Mouse (Mus musculus) liver, adult (tissue): ENCODE measurements around the gene Trnt1.

Source experiments
- GATA4 ChIP-seq: IDR thresholded peaks from 2 replicates; pipeline ENCODE4 v1.6.1; 2014; ENCODE audit warnings: mild to moderate bottlenecking, low read length; ENCODE audit not compliant: insufficient replicate concordance

Trnt1 gene

DNA sequence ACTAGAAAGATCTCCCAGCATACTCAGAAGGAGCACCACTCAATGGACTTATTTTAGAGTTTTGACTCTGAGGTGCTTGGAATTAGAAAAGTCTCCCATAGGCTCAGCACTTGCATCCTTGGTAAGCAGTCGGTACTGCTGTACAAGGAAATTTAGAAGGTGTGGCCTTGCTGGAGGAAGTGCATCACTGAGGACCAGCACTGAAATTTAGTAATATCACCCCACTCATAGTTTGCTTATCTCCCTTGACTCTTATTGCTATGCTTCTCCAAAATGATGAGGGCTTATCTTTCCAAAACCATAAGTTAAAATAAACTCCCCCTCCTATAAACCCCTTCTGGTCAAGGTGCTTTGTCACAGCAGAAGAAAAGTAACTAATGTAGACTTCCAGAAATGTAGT is 7.4 kb upstream of the Trnt1 start:
- TF ChIP-seq GATA4: no peak

DNA sequence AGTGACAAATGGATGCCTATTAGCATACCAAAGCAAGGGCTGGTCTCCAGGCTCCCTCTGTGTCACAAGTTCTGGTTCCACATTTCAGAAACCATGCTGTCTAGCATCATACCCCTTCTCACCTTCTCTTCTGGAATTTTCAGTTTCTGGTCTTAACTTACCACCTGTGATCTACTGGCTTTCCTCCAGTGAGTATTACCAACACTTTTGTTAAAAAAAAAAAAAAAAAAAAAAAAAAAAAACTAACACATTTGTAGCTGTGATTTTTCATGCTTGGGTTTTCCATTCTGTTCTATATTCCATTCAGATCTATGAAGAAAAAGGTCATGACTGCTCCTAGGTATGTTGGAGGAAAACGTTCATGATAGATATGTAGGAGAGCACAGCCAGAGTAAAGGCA is 3.0 kb upstream of the Trnt1 start:
- no peak for TF ChIP-seq GATA4

DNA sequence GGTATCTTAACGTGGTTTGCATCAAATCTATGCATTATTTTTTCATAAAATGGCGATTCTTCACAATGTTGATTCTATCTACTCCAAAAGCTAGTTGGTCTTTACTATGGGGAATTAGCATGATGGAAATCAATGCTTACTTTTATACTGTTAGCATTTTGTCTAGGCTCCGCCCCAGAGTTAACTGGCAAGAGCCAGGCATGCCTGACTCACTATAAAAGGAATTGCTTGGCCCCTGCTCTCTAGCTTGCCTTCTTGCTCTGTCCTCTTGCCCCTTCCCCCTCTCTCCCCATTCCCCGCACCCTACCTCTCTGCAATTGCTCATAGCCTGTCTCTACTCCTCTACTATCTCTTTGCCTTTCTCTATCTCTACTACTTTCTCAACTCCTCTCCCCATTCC is 2.1 kb upstream of the Trnt1 start:
- no peak for TF ChIP-seq GATA4

DNA sequence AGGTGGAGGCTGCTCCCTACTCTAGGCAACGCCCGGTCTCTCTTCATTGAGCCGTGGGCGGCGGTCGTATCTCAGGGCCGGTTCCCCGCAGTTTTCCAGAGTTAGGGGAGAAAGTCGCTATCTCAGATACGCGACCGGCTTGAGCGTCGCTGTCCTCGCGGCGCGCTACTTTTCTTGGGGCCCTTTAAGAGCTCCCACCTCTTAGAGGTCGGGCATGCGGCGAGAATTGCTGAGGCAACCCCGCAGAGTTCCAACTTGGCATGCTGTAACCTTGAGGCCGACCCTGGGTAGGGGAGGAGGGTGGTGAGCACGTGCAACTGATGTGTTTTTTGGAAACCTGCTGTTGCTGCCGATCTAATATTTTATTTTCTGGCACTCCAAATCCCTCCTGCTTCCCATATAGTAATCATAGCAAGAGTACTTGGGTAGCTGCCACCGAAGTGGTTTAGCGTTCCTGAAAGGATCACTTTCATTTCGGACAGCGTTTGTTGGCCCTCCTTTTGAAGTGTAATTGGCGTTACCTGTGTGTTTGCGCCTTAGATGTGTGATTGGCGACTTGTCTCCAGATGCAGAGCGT is 458 bp downstream of the Trnt1 start:
- TF ChIP-seq GATA4: no peak

DNA sequence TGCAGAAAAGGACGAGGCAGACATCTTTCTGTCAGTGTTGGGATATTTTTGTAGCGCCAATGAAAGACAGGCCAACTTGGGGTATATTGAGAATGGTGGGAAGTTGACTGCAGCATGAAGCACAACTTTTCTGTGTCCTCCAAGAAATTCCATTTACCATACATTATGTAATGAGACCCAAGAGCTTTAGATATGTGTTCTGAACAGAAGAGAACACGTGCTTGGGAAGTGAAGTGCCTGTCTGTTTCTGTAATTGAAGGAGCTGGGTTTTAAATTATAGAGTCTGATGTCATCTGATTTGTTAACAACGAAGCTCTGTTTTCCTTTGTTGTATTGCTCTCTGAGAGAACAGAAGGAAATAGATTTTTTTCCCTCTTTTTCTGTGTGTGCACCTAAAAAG is 1.1 kb downstream of the Trnt1 start:
- no peak for TF ChIP-seq GATA4

DNA sequence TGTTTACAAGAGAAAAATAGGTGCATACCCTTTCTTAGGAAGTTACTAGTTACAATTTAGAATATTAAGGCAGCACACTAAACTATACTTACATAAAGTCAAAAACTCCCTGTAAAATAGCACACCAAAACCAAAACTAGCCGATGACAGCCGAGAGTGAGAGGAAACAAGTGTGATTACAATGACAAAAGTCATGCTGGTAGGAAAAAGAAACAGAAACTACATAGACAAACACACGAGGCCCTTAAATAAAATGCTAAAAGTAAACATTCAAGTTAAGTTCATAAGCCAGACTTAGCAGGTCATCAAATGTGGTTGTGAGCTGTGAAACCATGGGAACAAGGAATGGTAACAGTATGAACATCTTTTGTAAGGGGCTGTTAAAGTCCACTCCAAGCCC is 18.2 kb downstream of the Trnt1 start:
- no peak for TF ChIP-seq GATA4

DNA sequence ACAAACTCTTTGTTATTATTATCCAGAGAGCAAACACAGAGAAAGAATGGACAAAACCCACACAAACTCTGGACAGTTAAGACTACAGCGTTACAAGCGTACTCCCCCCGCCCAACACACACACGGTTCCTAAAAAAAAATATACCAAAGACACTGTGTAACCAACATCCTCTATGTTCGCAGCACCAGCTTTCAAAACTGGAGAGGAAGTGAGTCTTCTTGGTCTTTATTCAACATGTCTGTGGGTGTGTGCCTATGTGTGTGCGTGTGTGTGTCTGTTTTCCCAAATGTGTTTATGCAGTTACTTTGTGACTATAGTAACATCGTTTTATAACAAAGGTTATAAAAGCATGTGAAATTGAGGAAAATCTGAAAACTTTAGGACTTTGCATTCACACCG is 22.5 kb downstream of the Trnt1 start:
- no peak for TF ChIP-seq GATA4

DNA sequence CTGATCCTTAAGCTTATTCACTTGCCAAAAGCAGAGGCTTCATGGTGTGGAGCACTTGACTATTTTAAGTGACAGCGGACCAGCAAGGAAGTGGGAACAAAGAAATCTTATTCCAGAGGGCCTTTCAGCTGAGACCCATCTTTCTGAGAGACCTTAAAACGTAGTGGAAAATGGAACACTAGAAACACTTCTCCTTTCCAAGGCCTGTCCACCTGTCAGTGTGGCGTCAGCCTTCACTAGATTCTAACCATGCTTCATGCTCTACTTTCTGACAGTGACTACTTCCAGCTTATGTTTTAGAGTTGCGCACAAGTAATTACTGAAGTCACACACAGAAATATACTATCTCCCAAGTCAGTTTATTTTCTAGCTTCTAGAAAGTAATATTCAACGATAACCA is 23.6 kb downstream of the Trnt1 start:
- no peak for TF ChIP-seq GATA4

DNA sequence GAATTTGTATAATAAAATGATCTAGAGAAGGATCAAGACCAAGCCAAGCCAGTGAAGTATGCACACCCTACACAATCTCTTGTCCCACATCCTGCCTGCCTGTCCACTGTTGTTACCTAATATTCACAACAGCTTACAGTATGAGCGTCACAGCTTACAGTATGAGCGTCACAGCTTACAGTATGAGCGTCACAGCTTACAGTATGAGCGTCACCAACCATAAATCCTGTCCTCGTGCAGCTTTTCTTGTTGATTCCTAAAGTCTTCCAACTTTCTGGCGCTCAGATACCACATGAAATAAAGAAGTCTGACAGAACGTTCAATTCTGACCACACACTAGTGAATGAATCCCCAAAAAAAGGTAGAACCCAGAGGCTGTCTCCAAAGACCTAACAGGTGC is 24.2 kb downstream of the Trnt1 start:
- no peak for TF ChIP-seq GATA4

DNA sequence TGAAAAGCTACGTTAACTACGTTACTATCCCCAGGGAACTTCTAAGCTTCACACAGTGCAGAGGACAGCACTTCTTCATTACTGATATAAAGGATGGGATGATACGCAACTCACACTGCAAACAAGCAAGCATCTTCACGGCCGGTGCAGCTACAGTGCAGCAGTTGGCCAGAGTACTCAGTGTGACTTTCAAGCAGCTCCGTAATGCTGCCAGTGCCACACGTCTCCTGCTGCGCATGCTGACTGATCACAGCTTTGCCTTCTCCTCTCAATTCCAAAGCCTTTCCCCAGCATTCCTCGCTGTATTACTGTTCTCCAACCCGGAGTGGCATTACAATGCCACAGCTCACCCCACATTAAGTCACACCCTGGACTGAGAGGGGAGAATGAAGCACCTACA is 24.7 kb downstream of the Trnt1 start:
- TF ChIP-seq GATA4: no peak

DNA sequence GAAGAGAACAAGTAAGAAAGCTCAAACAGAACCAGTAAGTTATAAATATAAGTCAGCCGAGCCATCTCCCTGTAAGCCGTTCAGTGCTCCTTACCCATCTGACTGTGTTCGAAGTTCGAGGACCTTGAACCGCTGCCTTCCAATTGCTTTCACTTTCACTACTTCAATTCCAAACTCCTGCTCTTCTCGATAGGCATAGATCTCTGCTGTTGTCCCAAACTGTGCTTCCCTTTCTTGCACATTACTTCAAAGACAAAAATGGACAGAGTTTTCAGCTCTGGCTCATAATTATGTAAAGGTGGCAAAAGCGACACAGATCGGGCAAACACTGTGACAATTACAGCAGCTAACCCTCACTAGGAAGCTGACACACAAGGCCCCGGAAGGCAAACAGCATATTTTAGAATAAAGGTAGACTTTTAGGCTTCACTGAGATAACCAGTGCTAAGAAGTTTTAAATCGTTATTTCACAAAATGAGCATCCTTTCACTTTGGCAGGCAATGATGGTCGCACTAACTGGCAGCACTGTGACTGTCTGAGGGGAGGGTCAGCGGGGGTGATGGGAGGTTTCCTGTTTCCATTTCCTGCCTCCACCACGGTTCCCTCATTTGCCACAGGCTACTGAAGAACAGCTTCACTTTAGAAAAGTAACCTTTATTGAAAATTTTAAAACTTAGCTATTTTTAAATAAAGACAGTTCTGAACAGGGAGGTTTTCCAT is 25.3 kb downstream of the Trnt1 start:
- TF ChIP-seq GATA4: no peak

DNA sequence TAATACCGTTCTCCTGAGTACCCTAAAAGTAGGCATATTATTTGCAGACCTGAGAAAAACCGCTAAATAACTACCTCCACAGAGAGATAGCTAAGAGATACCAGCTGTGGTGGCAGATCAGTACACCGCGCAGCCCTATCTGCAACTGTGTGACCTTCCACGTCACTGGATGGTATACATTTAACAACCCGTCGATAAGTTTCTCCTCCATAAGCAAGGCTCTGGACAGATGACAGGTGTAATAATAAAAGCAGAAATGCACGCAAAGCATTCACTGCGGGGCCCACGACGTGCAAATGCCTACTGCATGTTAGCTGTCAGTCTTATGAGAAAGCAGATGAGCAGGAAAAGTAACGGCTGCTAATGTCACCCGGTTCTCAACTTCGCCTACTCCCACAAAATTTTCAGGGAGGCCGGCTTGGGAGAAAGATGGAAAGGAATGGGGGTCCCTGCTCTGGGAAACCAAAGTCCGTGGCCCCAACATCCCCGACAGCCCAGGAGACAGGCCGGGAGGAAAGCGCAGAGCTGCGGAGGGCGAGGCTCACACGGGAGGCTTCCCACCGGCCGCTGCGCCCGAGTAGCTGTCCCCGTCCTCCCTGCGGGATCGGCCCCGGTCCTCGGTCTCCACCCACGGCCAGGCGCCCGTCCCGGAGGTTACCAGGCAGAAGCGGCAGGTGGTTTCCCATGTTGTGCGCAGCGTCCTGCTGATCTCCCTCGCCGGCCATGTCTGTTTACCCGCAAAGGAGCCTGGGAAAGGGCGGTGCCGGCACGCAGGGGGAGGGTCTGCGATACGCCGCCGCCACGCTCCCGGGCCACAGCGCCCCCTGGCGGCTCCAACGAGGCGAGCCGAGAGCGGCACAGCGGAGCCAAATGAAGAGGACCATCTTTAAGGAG is 30.7 kb downstream of the Trnt1 start, which contains the start of gene Crbn:
Gene Crbn, minus strand, starts transcription at position 745 of the 894 bp plus-strand sequence.
- peak; percentile 88; the same call in 1 of the 2 replicates for TF ChIP-seq GATA4

DNA sequence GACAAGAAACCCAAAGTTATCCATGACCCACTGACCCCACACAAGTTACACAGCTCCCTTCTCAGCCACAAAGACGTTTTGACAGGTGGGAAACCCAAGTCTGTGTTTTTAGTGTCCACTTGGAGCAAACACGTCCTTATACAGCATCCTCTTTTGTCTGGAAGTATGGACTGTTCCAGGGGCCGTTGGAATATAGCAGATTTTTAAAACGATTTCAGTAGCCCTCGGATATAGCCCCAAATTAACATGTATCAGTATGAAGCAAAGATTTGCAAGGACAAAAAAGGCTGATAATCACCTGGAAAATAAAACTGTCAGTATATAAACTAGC is 31.3 kb downstream of the Trnt1 start:
- no peak for TF ChIP-seq GATA4

DNA sequence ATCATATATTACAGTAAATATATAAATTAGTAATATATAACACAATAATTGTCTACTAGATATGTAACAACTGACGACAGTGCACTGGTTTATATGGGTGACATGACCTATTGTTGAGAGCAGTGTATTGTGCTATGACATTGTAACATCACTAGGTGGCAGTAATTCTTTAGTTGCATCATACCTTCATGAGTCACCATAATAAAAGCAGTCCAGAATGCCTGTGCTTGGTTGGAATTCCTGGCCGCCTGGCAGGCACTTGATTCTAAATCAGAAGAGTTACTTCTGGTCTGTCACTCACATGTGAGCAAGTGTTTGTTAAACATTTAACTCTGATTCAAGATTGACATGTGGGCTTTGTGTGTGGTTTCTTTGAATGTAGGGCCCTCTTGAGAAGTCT is 36.0 kb downstream of the Trnt1 start:
- TF ChIP-seq GATA4: no peak

DNA sequence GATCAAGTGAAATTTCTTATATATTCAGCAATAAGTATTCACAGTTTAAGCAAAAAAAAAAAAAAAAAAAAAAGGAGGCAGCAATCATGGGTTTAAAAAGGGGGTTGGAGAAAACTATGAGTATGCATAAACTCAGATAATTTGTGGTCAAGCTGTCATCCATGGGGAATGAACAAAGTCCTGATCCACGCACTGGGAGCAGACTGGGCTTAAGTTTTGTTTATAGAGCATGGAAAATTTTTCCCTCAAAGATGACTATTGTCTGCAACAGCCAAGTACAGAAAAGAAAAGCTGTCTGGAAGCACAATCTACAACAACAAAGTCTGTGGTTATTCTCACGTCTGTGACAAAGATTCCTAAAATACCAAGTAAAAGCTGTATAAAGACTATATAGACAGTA is 40.2 kb downstream of the Trnt1 start:
- TF ChIP-seq GATA4: no peak

DNA sequence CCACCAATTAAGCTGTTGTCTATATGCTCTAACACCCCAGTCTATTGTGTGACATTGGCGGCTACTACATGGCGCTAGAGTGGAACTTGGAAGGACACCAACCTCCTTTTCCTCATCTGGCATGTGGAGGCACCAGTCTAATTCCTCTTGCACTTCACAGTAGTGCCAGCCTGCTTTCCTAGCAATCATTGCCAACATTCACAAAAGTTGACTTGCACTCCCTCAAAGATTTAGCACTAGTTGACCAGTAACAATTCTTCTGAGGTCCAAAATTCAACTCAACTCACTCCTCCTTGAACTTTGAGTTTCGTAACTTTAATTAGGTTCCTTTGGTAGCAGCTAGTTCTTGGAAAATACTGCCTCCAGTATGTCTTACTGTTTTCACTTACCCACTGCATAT is 41.8 kb downstream of the Trnt1 start:
- no peak for TF ChIP-seq GATA4
